Mouse (Mus musculus) lung, adult 2 months (tissue): Measurements from ENCODE around the gene Chp1.

Experiments
- CTCF ChIP-seq: fragments of 200-500 bp; IDR thresholded peaks from 2 replicates; pipeline ENCODE4 v1.5.1; 2011; ENCODE audit warnings: mild to moderate bottlenecking, low read length, control low read depth; ENCODE audit not compliant: insufficient read depth
- POLR2A ChIP-seq: fragments of 200-500 bp; IDR thresholded peaks from 2 replicates; pipeline ENCODE4 v1.6.1; 2011; ENCODE audit warnings: low read depth, mild to moderate bottlenecking, control low read depth, low read length, borderline replicate concordance; ENCODE audit errors: extremely low read depth

- TF ChIP-seq CTCF = no peak
- TF ChIP-seq POLR2A = no peak
Observed at GRCm38 (mm10) chr2:119595308-119595707, 47.8 kb downstream of the Chp1 start.
